Mouse (Mus musculus) liver, embryonic 14.5 days (tissue): ENCODE measurements around the gene Exoc1. TPM values are rescaled to one million over a fixed set of nuclear protein-coding genes. Genes with fewer than 3 reads are reported as not detected.

ENCODE experiments used
- ATAC-seq: fragments of 200-750 bp; cut with Nextera tagmentation; 2 replicates; pipeline ENCODE4 v1.8.0; 2017; ENCODE audit warnings: moderate number of reproducible peaks, mild to moderate bottlenecking, moderate library complexity; ENCODE audit not compliant: insufficient read depth
- DNase-seq, 3 experiments: peaks; one replicate each; pipeline ENCODE4 v3.0.0-alpha.2; 2012 to 2013; ENCODE audit warnings: low read depth in 3 of 3, low spot score in 3 of 3
- H3K27ac ChIP-seq: fragments of 300-500 bp; sonication (generic); 2 replicates; pipeline ENCODE4 v1.5.1; 2014; ENCODE audit warnings: moderate library complexity, mild to moderate bottlenecking, control low read depth, inconsistent platforms
- H3K27me3 ChIP-seq: fragments of 300-500 bp; sonication (generic); 2 replicates; pipeline ENCODE4 v1.6.1; 2014; ENCODE audit warnings: mild to moderate bottlenecking, low read length, moderate library complexity; ENCODE audit not compliant: control insufficient read depth, insufficient read depth
- H3K36me3 ChIP-seq: fragments of 300-500 bp; sonication (generic); replicated peaks from 2 replicates; pipeline ENCODE4 v1.6.1; 2014; ENCODE audit warnings: low read depth; ENCODE audit not compliant: control insufficient read depth, insufficient read depth
- H3K4me1 ChIP-seq, 2 experiments: fragments of 200-500 bp in 1 of 2; fragments of 300-500 bp in 1 of 2; sonication (generic) in 1 of 2; replicated peaks; 2 replicates each; pipeline ENCODE4 v1.6.1; 2012 to 2014; ENCODE audit warnings: antibody characterized with exemption in 1 of 2, inconsistent platforms in 1 of 2, low read length in 1 of 2; ENCODE audit not compliant: control insufficient read depth in 2 of 2, insufficient read depth in 2 of 2
- H3K4me2 ChIP-seq: fragments of 300-500 bp; sonication (generic); 2 replicates; pipeline ENCODE4 v1.6.1; 2014; ENCODE audit warnings: low read depth, mild to moderate bottlenecking, control low read depth, moderate library complexity
- H3K4me3 ChIP-seq, 2 experiments: fragments of 200-500 bp in 1 of 2; fragments of 300-500 bp in 1 of 2; sonication (generic) in 1 of 2; 2 replicates each; pipeline ENCODE4 v1.5.1; 2012 to 2014; ENCODE audit warnings: low read depth in 2 of 2, low read length in 2 of 2, mild to moderate bottlenecking in 2 of 2, control low read depth in 1 of 2, inconsistent platforms in 1 of 2, moderate library complexity in 1 of 2; ENCODE audit not compliant: insufficient read depth in 1 of 2
- H3K9ac ChIP-seq: fragments of 300-500 bp; sonication (generic); replicated peaks from 2 replicates; pipeline ENCODE4 v1.6.1; 2014; ENCODE audit warnings: mild to moderate bottlenecking, control low read depth, moderate library complexity
- H3K9me3 ChIP-seq: fragments of 300-500 bp; sonication (generic); 2 replicates; pipeline ENCODE4 v1.6.1; 2016; ENCODE audit warnings: low read length, mixed read lengths; ENCODE audit not compliant: control insufficient read depth
- CTCF ChIP-seq: IDR thresholded peaks from 2 replicates; pipeline ENCODE4 v1.5.1; 2016; ENCODE audit warnings: antibody characterized with exemption, low read depth, control low read depth
- EP300 ChIP-seq: IDR thresholded peaks from 2 replicates; pipeline ENCODE4 v1.6.1; 2016; ENCODE audit warnings: antibody characterized with exemption, low read depth
- WGBS: fragments of 180-500 bp; shearing (Covaris S2); extraction: QIAGEN DNeasy Blood & Tissue Kit; methylation state at CpG from one replicate; pipeline ENCODE4 v1.1.7; 2014; ENCODE audit not compliant: insufficient replicate concordance; 5-methylcytosine and 5-hydroxymethylcytosine counted together
- polyA plus RNA-seq, 2 experiments: library from polyadenylated mRNA; depleted of rRNA in 1 of 2; stranded (reverse) in 1 of 2; unstranded in 1 of 2; fragments of >200 nt; fragmentation: Nextera tagmentation in 1 of 2; extraction: Ambion mirVana in 1 of 2; gene quantifications; 2 replicates each; pipeline versions ENCODE4 v1.2.1 to v1.2.3; 2012 to 2014

Gene Exoc1
- polyA plus RNA-seq, 2 experiments, result 8.1 to 15.7 TPM

GRCm38 (mm10) chr5:76574251-76574650 lies 45.1 kb downstream of the Exoc1 start:
- H3K27me3 ChIP-seq, result no peaks in the 10 kb centered on the region
- TF ChIP-seq CTCF (peak; percentile 16; the same call in 1 of the 2 replicates), EP300 (no peak)
- no peak overlapping the region for H3K9ac ChIP-seq
- no peak overlapping the region for H3K4me2 ChIP-seq
- no peaks in the 10 kb centered on the region for H3K9me3 ChIP-seq
- H3K4me1 ChIP-seq, result no peaks in the 10 kb centered on the region
- H3K4me3 ChIP-seq, result no peak overlapping the region
- WGBS, result 60% methylated on average over 7 of the region's 7 CpGs
- no peak overlapping the region for H3K27ac ChIP-seq
- DNase-seq (no peak), ATAC-seq (no peak)
- peaks cover 4% of the 10 kb centered on the region for H3K36me3 ChIP-seq

DNA sequence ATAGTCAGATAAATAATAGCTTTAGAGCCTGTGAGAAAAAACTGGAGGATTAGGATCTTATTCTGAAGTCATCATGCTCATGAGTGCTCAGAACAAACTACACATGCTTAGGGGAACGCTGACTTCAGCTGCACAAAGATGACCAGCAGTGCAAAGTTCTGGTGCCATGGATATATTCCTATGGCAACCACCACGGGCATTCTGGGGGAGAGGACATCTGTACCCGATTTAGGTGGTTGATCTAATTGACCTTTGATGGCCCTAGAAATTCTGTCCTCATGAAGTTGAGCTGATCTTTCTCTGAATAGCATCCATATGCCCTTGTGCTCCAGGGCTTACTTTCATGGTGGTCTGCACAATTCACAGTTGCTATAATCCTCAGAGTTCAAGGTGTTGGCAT lies 47.9 kb downstream of the Exoc1 start:
- Histone ChIP-seq H3K4me2 (no peak overlapping the region), H3K36me3 (no peaks in the 10 kb centered on the region), H3K27ac (no peak overlapping the region), H3K4me1 (no peaks in the 10 kb centered on the region), H3K4me3 (no peak overlapping the region), H3K9me3 (no peaks in the 10 kb centered on the region), H3K27me3 (no peaks in the 10 kb centered on the region), H3K9ac (no peak overlapping the region)
- TF ChIP-seq EP300, result no peak
- TF ChIP-seq CTCF, result no peak
- ATAC-seq (no peak), DNase-seq (no peak)
- 67% methylated on average over 3 of the region's 3 CpGs for WGBS

- TF ChIP-seq EP300 (no peak), CTCF (no peak)
- Histone ChIP-seq H3K4me3 (no peak overlapping the region), H3K36me3 (no peaks in the 10 kb centered on the region), H3K27me3 (no peaks in the 10 kb centered on the region), H3K27ac (no peak overlapping the region), H3K9ac (no peak overlapping the region), H3K4me2 (no peak overlapping the region), H3K9me3 (no peaks in the 10 kb centered on the region), H3K4me1 (peaks cover 2% of the 10 kb centered on the region in 2 experiments; a peak in 3 of 4 replicates)
- ATAC-seq (no peak), DNase-seq (no peak)
- 56% methylated on average over 2 of the region's 2 CpGs for WGBS
Measured at GRCm38 (mm10) chr5:76585378-76585777, 56.3 kb downstream of the Exoc1 start.

- peak; percentile 76 to 79 (median 76) for DNase-seq
- Histone ChIP-seq H3K27me3 (no peaks in the 10 kb centered on the region), H3K4me3 (peak within 1 kb of the TSS; percentile 62 to 90), H3K9me3 (no peaks in the 10 kb centered on the region), H3K4me2 (peak within 1 kb of the TSS; percentile 81), H3K9ac (peak within 1 kb of the TSS; percentile 56), H3K27ac (peak within 1 kb of the TSS; percentile 5), H3K36me3 (peaks cover 12% of the 10 kb centered on the region), H3K4me1 (peaks cover 2% of the 10 kb centered on the region in 2 experiments; a peak in 3 of 4 replicates)
- TF ChIP-seq CTCF (peak; percentile 88), EP300 (no peak)
- WGBS, result under 1% methylated on average over 77 of the region's 92 CpGs
- ATAC-seq, result peak; percentile 98
Measured at GRCm38 (mm10) chr5:76588551-76589283, 59.6 kb downstream of the Exoc1 start, which contains the start of gene Cep135. Gene Cep135, plus strand, starts transcription at chr5:76588698.

DNA sequence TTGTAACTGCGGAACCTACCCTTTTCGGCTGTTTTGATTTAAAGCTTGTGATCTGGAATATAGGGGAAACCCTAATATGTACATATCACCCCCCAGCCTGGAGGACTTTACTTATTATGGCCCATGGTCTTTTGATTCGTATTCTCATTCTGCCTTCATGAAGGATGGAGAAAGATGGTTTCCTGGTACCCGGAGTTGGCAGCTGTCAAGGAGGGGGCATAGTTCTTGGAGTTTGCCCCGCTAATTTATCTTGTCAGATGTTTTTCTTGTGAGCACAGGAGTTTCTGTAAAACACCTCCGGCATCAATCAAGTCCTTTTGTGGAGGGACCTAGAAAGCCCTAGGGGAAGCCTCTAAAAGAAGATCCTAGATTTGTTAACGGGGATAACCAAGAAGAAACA lies 60.2 kb downstream of the Exoc1 start:
- Histone ChIP-seq H3K36me3 (peaks cover 17% of the 10 kb centered on the region), H3K4me1 (peaks cover 2% of the 10 kb centered on the region in 2 experiments; a peak in 3 of 4 replicates), H3K27me3 (no peaks in the 10 kb centered on the region), H3K4me2 (peak overlapping the region; percentile 81), H3K27ac (no peak overlapping the region), H3K4me3 (peak overlapping the region; percentile 62 to 90), H3K9ac (peak overlapping the region; percentile 56), H3K9me3 (no peaks in the 10 kb centered on the region)
- ATAC-seq (no peak), DNase-seq (no peak)
- TF ChIP-seq EP300, result no peak
- TF ChIP-seq CTCF, result no peak
- 12% methylated on average over 7 of the region's 7 CpGs for WGBS
